ENCODE assay signal across 7 mouse cellular contexts in the genomic region with DNA sequence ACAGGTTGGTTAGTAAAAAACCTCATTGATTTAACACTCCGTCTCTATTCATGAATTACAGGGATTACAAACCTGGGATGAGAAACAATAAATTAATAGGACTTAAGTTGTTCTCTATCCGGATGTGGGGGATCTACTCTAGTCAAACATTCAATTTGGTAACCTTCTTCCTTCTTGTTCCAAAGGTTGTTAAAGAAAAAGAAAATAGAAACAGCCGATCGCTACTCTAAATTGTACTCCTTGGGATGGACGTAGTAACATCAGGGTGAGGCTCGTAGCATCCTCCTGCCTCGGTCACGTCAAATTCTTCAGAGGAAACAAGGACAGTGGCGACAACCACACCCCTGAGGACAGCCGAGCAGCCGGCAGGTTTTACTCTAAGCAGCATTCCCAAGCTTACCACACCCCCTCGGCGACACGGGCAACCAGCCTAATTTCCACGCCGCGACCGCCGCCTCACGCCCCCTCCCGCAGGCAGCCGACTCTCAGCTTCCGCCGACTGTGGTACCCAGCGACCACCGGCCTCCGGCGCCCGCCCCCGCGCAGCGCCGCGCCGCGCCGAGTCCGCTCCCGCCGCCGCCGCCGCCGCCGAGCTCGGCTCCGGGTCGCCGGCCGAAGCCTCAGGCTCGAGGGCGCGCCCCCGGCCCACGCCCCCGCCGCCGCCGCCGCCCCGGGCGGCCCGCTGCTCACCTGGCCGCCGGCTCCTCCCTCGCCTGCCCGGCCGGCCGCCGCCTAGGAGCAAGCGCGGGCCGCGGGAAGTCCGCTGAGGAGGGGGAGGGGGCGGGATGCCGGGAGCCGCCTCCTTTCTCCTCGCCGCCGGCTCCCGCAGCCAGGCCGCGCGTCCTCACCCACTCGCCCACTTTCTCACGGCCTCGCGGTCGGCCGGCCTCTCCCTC. TPM values are rescaled to one million over a fixed set of nuclear protein-coding genes. Genes with fewer than 3 reads are reported as not detected.
DNase-seq lines count a peak whose midpoint lies in the region; ATAC-seq and TF ChIP-seq lines count a peak whose summit lies in the region.

No protein-coding gene starts in this region.

- no peaks in the 10 kb centered on the region for H3K9me3 ChIP-seq in forebrain, embryonic 14.5 days (replicated peaks; ENCODE audit: control insufficient read depth, low read length)
- no peaks in the 10 kb centered on the region for H3K9me3 ChIP-seq in midbrain, embryonic 16.5 days (replicated peaks; ENCODE audit: control insufficient read depth, low read length, poor library complexity, severe bottlenecking)

- TF ChIP-seq POLR2A in lung, adult 2 months (IDR thresholded peaks at IDR 0.05; ENCODE audit: borderline replicate concordance, extremely low read depth, low read depth, low read length) = no peak

- H3K4me2 ChIP-seq in forebrain, embryonic 14.5 days (ENCODE audit: low read length) = peak overlapping the region; percentile 58
- peak overlapping the region; percentile 69 for H3K4me2 ChIP-seq in midbrain, embryonic 16.5 days (ENCODE audit: low read length)

- H3K4me3 ChIP-seq in lung, adult 2 months (replicated peaks; ENCODE audit: extremely low read depth, low read depth, low read length) = peak overlapping the region; percentile 51
- H3K4me3 ChIP-seq in forebrain, embryonic 14.5 days (ENCODE audit: low read depth, low read length) = peak overlapping the region; percentile 65
- peak overlapping the region; percentile 70 for H3K4me3 ChIP-seq in left cerebral cortex, adult 2 months
- H3K4me3 ChIP-seq in midbrain, embryonic 16.5 days (ENCODE audit: low read depth, low read length) = peak overlapping the region; percentile 86

- no peak for DNase-seq in lung, adult 2 months
- no peak for DNase-seq in lung, postnatal 14 days
- DNase-seq in cerebellum, adult 9-11 months = peak; percentile 7
- DNase-seq in forebrain, embryonic 14.5 days (ENCODE audit: low spot score) = peak; percentile 58
- DNase-seq in left cerebral cortex, adult 2 months (ENCODE audit: extremely low spot score in 1 of 2, low spot score in 2 of 2) = peak; percentile 38 to 52
- no peak for DNase-seq in c-Kit-positive CD71-positive TER-119-positive erythroid progenitor cells, embryonic 14.5 days (ENCODE audit: low spot score)

- peak overlapping the region; percentile 97 for H3K27ac ChIP-seq in forebrain, embryonic 14.5 days (ENCODE audit: low read depth, low read length)
- no peak overlapping the region for H3K27ac ChIP-seq in left cerebral cortex, adult 2 months
- H3K27ac ChIP-seq in midbrain, embryonic 16.5 days (ENCODE audit: low read length) = peak overlapping the region; percentile 99

- intact Hi-C loops in left cerebral cortex, adult 2 months (cut with DNase I) = no loop called here

- H3K9ac ChIP-seq in forebrain, embryonic 14.5 days (ENCODE audit: low read length) = peak overlapping the region; percentile 94
- H3K9ac ChIP-seq in midbrain, embryonic 16.5 days (ENCODE audit: low read depth, low read length) = peak overlapping the region; percentile 89

- 10% methylated on average over 88 of the region's 91 CpGs for WGBS in lung, adult 2 months
- WGBS in forebrain, embryonic 14.5 days = 1% methylated on average over 48 of the region's 91 CpGs
- 2% methylated on average over 37 of the region's 91 CpGs for WGBS in midbrain, embryonic 16.5 days

- ATAC-seq in forebrain, embryonic 14.5 days = peak; percentile 60
- peak; percentile 52 for ATAC-seq in midbrain, embryonic 16.5 days

- no peaks in the 10 kb centered on the region; the same call in 1 of the 2 replicates for H3K36me3 ChIP-seq in forebrain, embryonic 14.5 days (ENCODE audit: control insufficient read depth, insufficient read depth, low read length)
- no peaks in the 10 kb centered on the region for H3K36me3 ChIP-seq in midbrain, embryonic 16.5 days (ENCODE audit: control insufficient read depth, insufficient read depth, low read length)

- H3K27me3 ChIP-seq in forebrain, embryonic 14.5 days (replicated peaks; ENCODE audit: control insufficient read depth, insufficient read depth, low read length) = no peaks in the 10 kb centered on the region
- no peaks in the 10 kb centered on the region for H3K27me3 ChIP-seq in midbrain, embryonic 16.5 days (ENCODE audit: control insufficient read depth, insufficient read depth, low read depth, low read length)

- TF ChIP-seq CTCF in lung, adult 2 months (IDR thresholded peaks at IDR 0.05; ENCODE audit: insufficient read depth, low read length) = no peak
- TF ChIP-seq CTCF in left cerebral cortex, adult 2 months (IDR thresholded peaks at IDR 0.05) = no peak

- H3K4me1 ChIP-seq in lung, adult 2 months (ENCODE audit: control insufficient read depth, insufficient read depth, low read length) = peaks cover 3% of the 10 kb centered on the region
- peaks cover 17% of the 10 kb centered on the region; the same call in 1 of the 2 replicates for H3K4me1 ChIP-seq in forebrain, embryonic 14.5 days (ENCODE audit: control insufficient read depth, insufficient read depth, low read length)
- H3K4me1 ChIP-seq in midbrain, embryonic 16.5 days (ENCODE audit: control insufficient read depth, insufficient read depth, low read length) = peaks cover 24% of the 10 kb centered on the region

RNA-seq across cellular contexts. Expression of gene Rimklb, which starts 12.9 kb away (rescaled TPM):
- 0.33 and 0.42 TPM in 2 replicates for polyA plus RNA-seq in lung, adult 2 months (2012; rRNA removed)
- polyA plus RNA-seq in forebrain, embryonic 14.5 days (2014; fragmentation: Nextera tagmentation; extraction: Ambion mirVana) = 105 and 108 TPM in 2 replicates
- total RNA-seq in left cerebral cortex, adult 2 months (2021) = 10 to 100 TPM; 80.3 to 80.6 TPM
- 112 and 128 TPM in 2 replicates for polyA plus RNA-seq in midbrain, embryonic 16.5 days (2015; fragmentation: Nextera tagmentation; extraction: Ambion mirVana)

RNA-seq across cellular contexts. Expression of gene Mfap5, which starts 20.0 kb away (rescaled TPM):
- polyA plus RNA-seq in lung, adult 2 months (2012; rRNA removed) = 126 and 131 TPM in 2 replicates
- polyA plus RNA-seq in forebrain, embryonic 14.5 days (2014; fragmentation: Nextera tagmentation; extraction: Ambion mirVana) = 1.1 and 1.8 TPM in 2 replicates
- under 1 TPM; 0.33 to 0.63 TPM for total RNA-seq in left cerebral cortex, adult 2 months (2021)
- 3.6 and 4.1 TPM in 2 replicates for polyA plus RNA-seq in midbrain, embryonic 16.5 days (2015; fragmentation: Nextera tagmentation; extraction: Ambion mirVana)

Comparison
In these comparisons a context has a peak if more than half of its experiments do, and no peak if none do; other contexts are left out.
1. DNase-seq: peak in cerebellum, adult 9-11 months (single experiment), forebrain, embryonic 14.5 days (single experiment) and left cerebral cortex, adult 2 months (2 of 2); none in lung, adult 2 months (single experiment), lung, postnatal 14 days (single experiment) and c-Kit-positive CD71-positive TER-119-positive erythroid progenitor cells, embryonic 14.5 days (single experiment).
2. RNA of gene Rimklb, which starts 12.9 kb away (polyA plus RNA-seq): 112 to 128 TPM in midbrain, embryonic 16.5 days and 105 to 108 TPM in forebrain, embryonic 14.5 days; 0.33 to 0.42 TPM in lung, adult 2 months; every median in the first group is over 10 times any median in the second.
3. RNA of gene Mfap5, which starts 20.0 kb away (polyA plus RNA-seq): 126 to 131 TPM in lung, adult 2 months; 3.6 to 4.1 TPM in midbrain, embryonic 16.5 days and 1.1 to 1.8 TPM in forebrain, embryonic 14.5 days; every median in the first group is over 10 times any median in the second.
4. Peak in every context shown above with its lines, with median percentiles within 50 percentile points of each other: H3K4me3 ChIP-seq.